Mouse (Mus musculus) hindbrain, embryonic 16.5 days (tissue): Measurements from ENCODE around the gene Diaph3. TPM values are rescaled to one million over a fixed set of nuclear protein-coding genes. Genes with fewer than 3 reads are reported as not detected.
A peak's percentile ranks its signal among the peaks of the same experiment; 100 is the strongest.

Experiments
- ATAC-seq: fragments of 200-750 bp; cut with Nextera tagmentation; 2 replicates; pipeline ENCODE4 v1.8.0; 2017; ENCODE audit warnings: moderate TSS enrichment, moderate library complexity
- H3K27ac ChIP-seq: fragments of 300-500 bp; sonication (generic); 2 replicates; pipeline ENCODE4 v1.5.1; 2014; ENCODE audit warnings: low read depth, mild to moderate bottlenecking, control low read depth, low read length, moderate library complexity
- H3K27me3 ChIP-seq: fragments of 300-500 bp; sonication (generic); replicated peaks from 2 replicates; pipeline ENCODE4 v1.6.1; 2014; ENCODE audit warnings: low read length; ENCODE audit not compliant: control insufficient read depth, insufficient read depth
- H3K36me3 ChIP-seq: fragments of 300-500 bp; sonication (generic); 2 replicates; pipeline ENCODE4 v1.6.1; 2014; ENCODE audit warnings: mild to moderate bottlenecking, low read length, moderate library complexity, mixed read lengths; ENCODE audit not compliant: control insufficient read depth, insufficient read depth
- H3K4me1 ChIP-seq: fragments of 300-500 bp; sonication (generic); 2 replicates; pipeline ENCODE4 v1.6.1; 2014; ENCODE audit warnings: low read depth, low read length; ENCODE audit not compliant: control insufficient read depth, insufficient read depth
- H3K4me2 ChIP-seq: fragments of 300-500 bp; sonication (generic); 2 replicates; pipeline ENCODE4 v1.6.1; 2014; ENCODE audit warnings: mild to moderate bottlenecking, low read length, control low read depth, moderate library complexity
- H3K4me3 ChIP-seq: fragments of 300-500 bp; sonication (generic); 2 replicates; pipeline ENCODE4 v1.5.1; 2014; ENCODE audit warnings: mild to moderate bottlenecking, low read length, control low read depth, moderate library complexity
- H3K9ac ChIP-seq: fragments of 300-500 bp; sonication (generic); 2 replicates; pipeline ENCODE4 v1.6.1; 2014; ENCODE audit warnings: low read depth, mild to moderate bottlenecking, control low read depth, low read length, moderate library complexity
- H3K9me3 ChIP-seq: fragments of 300-500 bp; sonication (generic); 2 replicates; pipeline ENCODE4 v1.6.1; 2014; ENCODE audit warnings: mild to moderate bottlenecking, low read length, moderate library complexity; ENCODE audit not compliant: control insufficient read depth
- WGBS: fragments of 180-500 bp; shearing (Covaris S2); extraction: QIAGEN DNeasy Blood & Tissue Kit; methylation state at CpG from one replicate; pipeline ENCODE4 v1.1.7; 2014; 5-methylcytosine and 5-hydroxymethylcytosine counted together
- polyA plus RNA-seq: library from polyadenylated mRNA; unstranded; fragments of >200 nt; fragmentation: Nextera tagmentation; extraction: Ambion mirVana; gene quantifications from 2 replicates; pipeline ENCODE4 v1.2.1, GENCODE M21; 2015

The Diaph3 gene
- polyA plus RNA-seq, 1 experiment from 2014 or later: 4.1 TPM

- peak overlapping the region; percentile 76 for H3K4me2 ChIP-seq
- peaks cover 2% of the 10 kb centered on the region; the same call in 1 of the 2 replicates for H3K4me1 ChIP-seq
- H3K9ac ChIP-seq: peak overlapping the region; percentile 33
- no peak for ATAC-seq
- peak overlapping the region; percentile 53 for H3K4me3 ChIP-seq
- no peaks in the 10 kb centered on the region for H3K27me3 ChIP-seq
- no peak overlapping the region for H3K27ac ChIP-seq
- no peaks in the 10 kb centered on the region for H3K36me3 ChIP-seq
- H3K9me3 ChIP-seq: no peaks in the 10 kb centered on the region
- WGBS: 7% methylated on average over 17 of the region's 17 CpGs
Observed at GRCm38 (mm10) chr14:87140327-87140962, 590 bp downstream of the Diaph3 start.

GRCm38 (mm10) chr14:87126076-87126639 lies 14.9 kb downstream of the Diaph3 start:
- WGBS: 93% methylated on average over 6 of the region's 6 CpGs
- H3K9me3 ChIP-seq: no peaks in the 10 kb centered on the region
- H3K27ac ChIP-seq: no peak overlapping the region
- no peaks in the 10 kb centered on the region for H3K36me3 ChIP-seq
- no peaks in the 10 kb centered on the region for H3K27me3 ChIP-seq
- H3K9ac ChIP-seq: no peak overlapping the region
- H3K4me1 ChIP-seq: no peaks in the 10 kb centered on the region
- ATAC-seq: no peak
- H3K4me2 ChIP-seq: no peak overlapping the region
- no peak overlapping the region for H3K4me3 ChIP-seq

- no peak overlapping the region for H3K4me2 ChIP-seq
- no peaks in the 10 kb centered on the region for H3K9me3 ChIP-seq
- WGBS: 86% methylated on average over 5 of the region's 5 CpGs
- H3K9ac ChIP-seq: no peak overlapping the region
- no peaks in the 10 kb centered on the region for H3K27me3 ChIP-seq
- no peak overlapping the region for H3K4me3 ChIP-seq
- no peak overlapping the region for H3K27ac ChIP-seq
- no peaks in the 10 kb centered on the region for H3K4me1 ChIP-seq
- H3K36me3 ChIP-seq: no peaks in the 10 kb centered on the region
- no peak for ATAC-seq
Observed at GRCm38 (mm10) chr14:87125492-87125891, 15.5 kb downstream of the Diaph3 start.

DNA sequence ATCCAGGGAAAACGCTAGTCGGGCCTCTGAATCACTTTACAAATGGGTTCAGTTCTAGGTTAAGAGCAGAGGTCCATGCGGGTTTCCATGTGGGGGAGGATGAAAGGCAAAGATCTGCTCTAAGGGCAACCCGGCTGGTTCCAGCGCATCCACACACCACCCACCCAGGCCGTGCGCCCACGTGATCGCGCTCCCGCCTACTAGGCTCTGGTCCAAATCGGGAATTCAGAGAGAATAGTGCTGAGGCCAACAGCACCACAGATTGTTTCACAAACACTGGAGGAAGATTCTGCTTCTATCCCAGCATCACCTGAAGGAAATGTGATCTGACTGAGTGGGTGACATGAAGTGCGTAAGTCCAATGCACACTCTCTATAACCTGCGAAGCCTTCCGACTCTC lies 17.9 kb downstream of the Diaph3 start:
- Histone ChIP-seq H3K27ac (no peak overlapping the region), H3K4me3 (no peak overlapping the region), H3K9me3 (no peaks in the 10 kb centered on the region), H3K4me2 (no peak overlapping the region), H3K27me3 (no peaks in the 10 kb centered on the region), H3K36me3 (no peaks in the 10 kb centered on the region), H3K4me1 (no peaks in the 10 kb centered on the region), H3K9ac (no peak overlapping the region)
- no peak for ATAC-seq
- 94% methylated on average over 15 of the region's 15 CpGs for WGBS

- 68% methylated on average over 6 of the region's 6 CpGs for WGBS
- Histone ChIP-seq H3K36me3 (no peaks in the 10 kb centered on the region), H3K27me3 (no peaks in the 10 kb centered on the region), H3K4me2 (no peak overlapping the region), H3K27ac (no peak overlapping the region), H3K9me3 (no peaks in the 10 kb centered on the region), H3K4me3 (no peak overlapping the region), H3K4me1 (no peaks in the 10 kb centered on the region), H3K9ac (no peak overlapping the region)
- ATAC-seq: no peak
Observed at GRCm38 (mm10) chr14:87121868-87122267, 19.2 kb downstream of the Diaph3 start.

- Histone ChIP-seq H3K36me3 (no peaks in the 10 kb centered on the region), H3K4me1 (no peaks in the 10 kb centered on the region), H3K4me3 (no peak overlapping the region), H3K4me2 (no peak overlapping the region), H3K9me3 (no peaks in the 10 kb centered on the region), H3K27ac (no peak overlapping the region), H3K27me3 (no peaks in the 10 kb centered on the region), H3K9ac (no peak overlapping the region)
- ATAC-seq: no peak
- 33% methylated on average over 2 of the region's 2 CpGs for WGBS
Observed at GRCm38 (mm10) chr14:87110634-87111033, 30.4 kb downstream of the Diaph3 start.

- H3K27ac ChIP-seq: no peak overlapping the region
- WGBS: 92% methylated on average over 1 of the region's 1 CpGs
- no peak overlapping the region for H3K9ac ChIP-seq
- H3K4me3 ChIP-seq: no peak overlapping the region
- H3K27me3 ChIP-seq: no peaks in the 10 kb centered on the region
- no peak overlapping the region for H3K4me2 ChIP-seq
- H3K4me1 ChIP-seq: no peaks in the 10 kb centered on the region
- no peaks in the 10 kb centered on the region for H3K9me3 ChIP-seq
- ATAC-seq: no peak
- no peaks in the 10 kb centered on the region for H3K36me3 ChIP-seq
Observed at GRCm38 (mm10) chr14:87099380-87100088, 41.5 kb downstream of the Diaph3 start.

DNA sequence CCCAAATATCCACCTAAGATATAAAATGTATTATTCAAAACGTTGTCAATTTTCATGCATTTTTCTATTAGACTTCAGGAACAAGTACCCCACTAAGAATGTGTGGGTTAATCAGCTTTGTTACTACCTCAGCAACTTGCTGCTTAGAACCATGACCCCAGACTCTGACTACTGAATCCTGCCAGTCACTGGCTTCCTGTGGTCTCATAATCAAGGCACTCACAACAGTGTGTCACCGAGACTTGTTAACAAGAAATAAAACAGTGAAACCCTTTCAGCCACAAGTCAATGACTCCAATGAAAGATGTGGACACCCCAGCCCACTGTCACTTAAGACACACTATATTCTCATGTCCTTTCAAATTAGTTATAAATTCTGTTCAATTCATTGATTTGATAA lies 42.9 kb downstream of the Diaph3 start:
- 76% methylated on average over 2 of the region's 2 CpGs for WGBS
- H3K4me3 ChIP-seq: no peak overlapping the region
- no peaks in the 10 kb centered on the region for H3K36me3 ChIP-seq
- no peaks in the 10 kb centered on the region for H3K4me1 ChIP-seq
- no peak overlapping the region for H3K27ac ChIP-seq
- H3K27me3 ChIP-seq: no peaks in the 10 kb centered on the region
- no peak overlapping the region for H3K4me2 ChIP-seq
- no peak overlapping the region for H3K9ac ChIP-seq
- ATAC-seq: no peak
- H3K9me3 ChIP-seq: no peaks in the 10 kb centered on the region

DNA sequence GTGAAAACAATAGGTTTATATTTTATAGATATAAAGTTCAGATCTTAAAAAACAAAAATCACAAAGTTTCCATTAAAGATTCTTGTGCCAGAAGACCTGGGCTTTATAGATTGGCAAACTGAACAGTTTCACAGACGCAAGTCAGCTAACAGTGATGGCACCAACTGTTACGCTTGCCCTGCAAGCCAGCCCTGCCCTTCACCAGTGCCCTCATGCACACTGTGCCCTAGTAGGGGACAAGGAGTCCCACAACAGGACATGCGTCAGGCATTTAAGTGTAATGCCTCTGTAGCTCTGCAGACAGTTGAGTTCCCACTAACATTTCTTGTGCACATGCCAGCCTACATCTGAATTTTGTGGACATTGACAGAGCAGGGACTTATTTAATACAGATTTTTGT lies 49.5 kb downstream of the Diaph3 start:
- Histone ChIP-seq H3K4me3 (no peak overlapping the region), H3K27ac (no peak overlapping the region), H3K9me3 (no peaks in the 10 kb centered on the region), H3K4me2 (no peak overlapping the region), H3K27me3 (no peaks in the 10 kb centered on the region), H3K36me3 (no peaks in the 10 kb centered on the region), H3K9ac (no peak overlapping the region), H3K4me1 (no peaks in the 10 kb centered on the region)
- WGBS: 88% methylated on average over 3 of the region's 3 CpGs
- ATAC-seq: no peak
